Mouse (Mus musculus) forebrain, embryonic 10.5 days (tissue): ENCODE results near the gene Dpp6. TPM values are rescaled to one million over a fixed set of nuclear protein-coding genes. Genes with fewer than 3 reads are reported as not detected.

ENCODE experiments used
- DNase-seq: peaks from one replicate; pipeline ENCODE4 v3.0.0-alpha.2; 2017; ENCODE audit warnings: low spot score; ENCODE audit errors: extremely low spot score
- H3K27ac ChIP-seq: fragments of 300-500 bp; sonication (generic); 2 replicates; pipeline ENCODE4 v1.5.1; 2016; ENCODE audit warnings: mild to moderate bottlenecking
- H3K27me3 ChIP-seq: fragments of 300-500 bp; sonication (generic); 2 replicates; pipeline ENCODE4 v1.6.1; 2016; ENCODE audit warnings: mild to moderate bottlenecking; ENCODE audit not compliant: poor library complexity, severe bottlenecking
- H3K36me3 ChIP-seq: fragments of 300-500 bp; sonication (generic); replicated peaks from 2 replicates; pipeline ENCODE4 v1.6.1; 2016; ENCODE audit warnings: mild to moderate bottlenecking, moderate library complexity
- H3K4me1 ChIP-seq: fragments of 300-500 bp; sonication (generic); 2 replicates; pipeline ENCODE4 v1.6.1; 2016
- H3K4me3 ChIP-seq: fragments of 300-500 bp; sonication (generic); 2 replicates; pipeline ENCODE4 v1.5.1; 2016; ENCODE audit warnings: mild to moderate bottlenecking, moderate library complexity
- H3K9me3 ChIP-seq: fragments of 300-500 bp; sonication (generic); 2 replicates; pipeline ENCODE4 v1.6.1; 2016; ENCODE audit warnings: mild to moderate bottlenecking, moderate library complexity
- WGBS: fragments of 180-500 bp; shearing (Covaris S2); methylation state at CpG from one replicate; pipeline ENCODE4 v1.1.7; 2016; 5-methylcytosine and 5-hydroxymethylcytosine counted together
- polyA plus RNA-seq: library from polyadenylated mRNA; unstranded; fragments of >200 nt; fragmentation: Nextera tagmentation; extraction: Ambion mirVana; gene quantifications from 2 replicates; pipeline ENCODE4 v1.2.1, GENCODE M21; 2016

The Dpp6 gene
- polyA plus RNA-seq, 1 experiment from 2014 or later: 2.9 TPM

GRCm38 (mm10) chr5:27708209-27708608 is 891.2 kb downstream of the Dpp6 start:
- no peak for DNase-seq
- no peaks in the 10 kb centered on the region for H3K36me3 ChIP-seq
- H3K4me1 ChIP-seq: peaks cover 24% of the 10 kb centered on the region
- 79% methylated on average over 6 of the region's 6 CpGs for WGBS
- no peaks in the 10 kb centered on the region for H3K27me3 ChIP-seq
- no peak overlapping the region for H3K27ac ChIP-seq
- no peak overlapping the region for H3K4me3 ChIP-seq
- H3K9me3 ChIP-seq: no peaks in the 10 kb centered on the region

- Histone ChIP-seq H3K27ac (no peak overlapping the region), H3K4me3 (no peak overlapping the region), H3K27me3 (no peaks in the 10 kb centered on the region), H3K4me1 (peaks cover 26% of the 10 kb centered on the region), H3K36me3 (no peaks in the 10 kb centered on the region), H3K9me3 (no peaks in the 10 kb centered on the region)
- DNase-seq: no peak
- WGBS: 48% methylated on average over 8 of the region's 8 CpGs
Measured at GRCm38 (mm10) chr5:27711461-27712192, 894.6 kb downstream of the Dpp6 start.

- DNase-seq: no peak
- Histone ChIP-seq H3K36me3 (no peaks in the 10 kb centered on the region), H3K27me3 (no peaks in the 10 kb centered on the region), H3K4me3 (no peak overlapping the region), H3K4me1 (peaks cover 18% of the 10 kb centered on the region), H3K27ac (no peak overlapping the region), H3K9me3 (no peaks in the 10 kb centered on the region)
- 75% methylated on average over 9 of the region's 9 CpGs for WGBS
Measured at GRCm38 (mm10) chr5:27714356-27714755, 897.4 kb downstream of the Dpp6 start.

GRCm38 (mm10) chr5:27716026-27716425 is 899.0 kb downstream of the Dpp6 start:
- peaks cover 16% of the 10 kb centered on the region for H3K4me1 ChIP-seq
- no peaks in the 10 kb centered on the region for H3K36me3 ChIP-seq
- DNase-seq: no peak
- H3K27me3 ChIP-seq: no peaks in the 10 kb centered on the region
- H3K9me3 ChIP-seq: no peaks in the 10 kb centered on the region
- no peak overlapping the region for H3K4me3 ChIP-seq
- WGBS: 92% methylated on average over 4 of the region's 4 CpGs
- H3K27ac ChIP-seq: no peak overlapping the region

GRCm38 (mm10) chr5:27717301-27717700 is 900.3 kb downstream of the Dpp6 start:
- Histone ChIP-seq H3K9me3 (no peaks in the 10 kb centered on the region), H3K4me3 (no peak overlapping the region), H3K4me1 (peaks cover 7% of the 10 kb centered on the region), H3K27ac (no peak overlapping the region), H3K27me3 (no peaks in the 10 kb centered on the region), H3K36me3 (no peaks in the 10 kb centered on the region)
- no peak for DNase-seq

- Histone ChIP-seq H3K36me3 (no peaks in the 10 kb centered on the region), H3K27ac (no peak overlapping the region), H3K9me3 (no peaks in the 10 kb centered on the region), H3K27me3 (no peaks in the 10 kb centered on the region), H3K4me1 (peaks cover 5% of the 10 kb centered on the region), H3K4me3 (no peak overlapping the region)
- no peak for DNase-seq
- 80% methylated on average over 2 of the region's 2 CpGs for WGBS
Measured at GRCm38 (mm10) chr5:27719311-27719710, 902.3 kb downstream of the Dpp6 start.

GRCm38 (mm10) chr5:27724460-27724859 is 907.5 kb downstream of the Dpp6 start:
- H3K27ac ChIP-seq: no peak overlapping the region
- 17% methylated on average over 2 of the region's 2 CpGs for WGBS
- no peaks in the 10 kb centered on the region for H3K4me1 ChIP-seq
- H3K9me3 ChIP-seq: no peaks in the 10 kb centered on the region
- no peak overlapping the region for H3K4me3 ChIP-seq
- H3K36me3 ChIP-seq: no peaks in the 10 kb centered on the region
- no peak for DNase-seq
- H3K27me3 ChIP-seq: no peaks in the 10 kb centered on the region

- H3K4me3 ChIP-seq: no peak overlapping the region
- WGBS: 89% methylated on average over 5 of the region's 5 CpGs
- no peaks in the 10 kb centered on the region for H3K27me3 ChIP-seq
- DNase-seq: no peak
- no peaks in the 10 kb centered on the region for H3K4me1 ChIP-seq
- no peaks in the 10 kb centered on the region for H3K36me3 ChIP-seq
- H3K9me3 ChIP-seq: peaks cover 10% of the 10 kb centered on the region; the same call in 1 of the 2 replicates
- H3K27ac ChIP-seq: no peak overlapping the region
Measured at GRCm38 (mm10) chr5:27730666-27731065, 913.7 kb downstream of the Dpp6 start.

GRCm38 (mm10) chr5:27731392-27731791 is 914.4 kb downstream of the Dpp6 start:
- no peak for DNase-seq
- Histone ChIP-seq H3K4me3 (no peak overlapping the region), H3K27me3 (no peaks in the 10 kb centered on the region), H3K27ac (no peak overlapping the region), H3K36me3 (no peaks in the 10 kb centered on the region), H3K4me1 (no peaks in the 10 kb centered on the region), H3K9me3 (peaks cover 10% of the 10 kb centered on the region; the same call in 1 of the 2 replicates)
- 75% methylated on average over 1 of the region's 1 CpGs for WGBS

- WGBS: 85% methylated on average over 5 of the region's 5 CpGs
Measured at GRCm38 (mm10) chr5:27732288-27732868, 915.4 kb downstream of the Dpp6 start.

GRCm38 (mm10) chr5:27737168-27737567 is 920.2 kb downstream of the Dpp6 start:
- peak; percentile 65 for DNase-seq
- H3K4me3 ChIP-seq: no peak overlapping the region
- no peak overlapping the region for H3K27ac ChIP-seq
- H3K9me3 ChIP-seq: peaks cover 10% of the 10 kb centered on the region; the same call in 1 of the 2 replicates
- WGBS: 8% methylated on average over 3 of the region's 3 CpGs
- peaks cover 30% of the 10 kb centered on the region for H3K36me3 ChIP-seq
- no peaks in the 10 kb centered on the region for H3K27me3 ChIP-seq
- H3K4me1 ChIP-seq: no peaks in the 10 kb centered on the region

More at GRCm38 (mm10) chr5:27732288-27732868, 915.4 kb downstream of the Dpp6 start:
- Histone ChIP-seq H3K27ac (no peak overlapping the region), H3K36me3 (no peaks in the 10 kb centered on the region), H3K4me3 (no peak overlapping the region), H3K4me1 (no peaks in the 10 kb centered on the region), H3K9me3 (peaks cover 10% of the 10 kb centered on the region; the same call in 1 of the 2 replicates), H3K27me3 (no peaks in the 10 kb centered on the region)
- no peak for DNase-seq

- Histone ChIP-seq H3K27me3 (no peaks in the 10 kb centered on the region), H3K4me1 (no peaks in the 10 kb centered on the region), H3K4me3 (no peak overlapping the region), H3K27ac (no peak overlapping the region), H3K36me3 (peaks cover 51% of the 10 kb centered on the region), H3K9me3 (peaks cover 9% of the 10 kb centered on the region; the same call in 1 of the 2 replicates)
- WGBS: 87% methylated on average over 6 of the region's 6 CpGs
- DNase-seq: no peak
Measured at GRCm38 (mm10) chr5:27739216-27739615, 922.2 kb downstream of the Dpp6 start.

GRCm38 (mm10) chr5:27744944-27745343 is 927.9 kb downstream of the Dpp6 start:
- peaks cover 97% of the 10 kb centered on the region for H3K36me3 ChIP-seq
- no peak overlapping the region for H3K4me3 ChIP-seq
- 95% methylated on average over 1 of the region's 1 CpGs for WGBS
- H3K4me1 ChIP-seq: no peaks in the 10 kb centered on the region
- no peak for DNase-seq
- H3K27me3 ChIP-seq: no peaks in the 10 kb centered on the region
- no peaks in the 10 kb centered on the region for H3K9me3 ChIP-seq
- no peak overlapping the region for H3K27ac ChIP-seq
